Mouse (Mus musculus): ENCODE results near the gene Mmp10.

DNA sequence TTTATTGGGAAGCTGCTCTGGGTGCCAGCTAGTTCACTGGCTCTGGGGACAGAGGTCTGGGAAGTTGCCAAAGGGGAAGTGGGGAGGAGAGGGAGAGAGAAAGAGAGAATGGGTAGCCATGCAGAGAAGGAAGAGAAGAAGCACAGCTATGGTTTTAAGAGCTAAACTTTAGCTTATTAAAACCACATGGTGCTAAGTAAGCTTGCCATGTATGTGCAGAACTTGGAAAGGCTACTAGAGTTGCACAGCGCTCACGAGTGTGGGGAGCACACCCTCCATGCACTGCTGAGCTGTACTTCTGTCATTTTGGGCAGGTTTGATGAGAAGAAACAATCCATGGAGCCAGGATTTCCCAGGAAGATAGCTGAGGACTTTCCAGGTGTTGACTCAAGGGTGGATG, 48.9 kb upstream of the Mmp10 start:
- TF ChIP-seq POLR2A (IDR thresholded peaks at IDR 0.05; ENCODE audit: extremely low read depth, insufficient read depth, low read length) (no peak), CTCF (IDR thresholded peaks at IDR 0.05; ENCODE audit: extremely low read depth, insufficient read depth, low read length) (no peak)

All from cortical plate, adult 2 months (tissue).